Mouse (Mus musculus) limb, embryonic 14.5 days (tissue): Measurements from ENCODE around the gene Mcoln1. TPM values are rescaled to one million over a fixed set of nuclear protein-coding genes. Genes with fewer than 3 reads are reported as not detected.

Experiments used
- ATAC-seq: fragments of 200-750 bp; cut with Nextera tagmentation; 2 replicates; pipeline ENCODE4 v1.8.0; 2017; ENCODE audit warnings: low read depth, moderate number of reproducible peaks, moderate TSS enrichment; ENCODE audit not compliant: low FRiP score
- DNase-seq: peaks from one replicate; pipeline ENCODE4 v3.0.0-alpha.2; 2015; ENCODE audit warnings: low spot score
- H3K27ac ChIP-seq: fragments of 300-500 bp; sonication (generic); replicated peaks from 2 replicates; pipeline ENCODE4 v1.5.1; 2014; ENCODE audit warnings: low read depth, mild to moderate bottlenecking, low read length, moderate library complexity, mixed read lengths
- H3K27me3 ChIP-seq: fragments of 300-500 bp; sonication (generic); 2 replicates; pipeline ENCODE4 v1.6.1; 2014; ENCODE audit warnings: low read length, mixed read lengths; ENCODE audit not compliant: control insufficient read depth, insufficient read depth
- H3K36me3 ChIP-seq: fragments of 300-500 bp; sonication (generic); 2 replicates; pipeline ENCODE4 v1.6.1; 2014; ENCODE audit warnings: mild to moderate bottlenecking, low read length, moderate library complexity, mixed read lengths; ENCODE audit not compliant: control insufficient read depth, insufficient read depth
- H3K4me1 ChIP-seq: fragments of 300-500 bp; sonication (generic); 2 replicates; pipeline ENCODE4 v1.6.1; 2014; ENCODE audit warnings: antibody characterized with exemption, low read length, mixed read lengths; ENCODE audit not compliant: control insufficient read depth, insufficient read depth
- H3K4me2 ChIP-seq: fragments of 300-500 bp; sonication (generic); replicated peaks from 2 replicates; pipeline ENCODE4 v1.6.1; 2014; ENCODE audit warnings: low read depth, mild to moderate bottlenecking, low read length, moderate library complexity; ENCODE audit not compliant: severe bottlenecking
- H3K4me3 ChIP-seq: fragments of 300-500 bp; sonication (generic); replicated peaks from 2 replicates; pipeline ENCODE4 v1.5.1; 2014; ENCODE audit warnings: low read length
- H3K9ac ChIP-seq: fragments of 300-500 bp; sonication (generic); 2 replicates; pipeline ENCODE4 v1.6.1; 2014; ENCODE audit warnings: mild to moderate bottlenecking, low read depth, low read length, moderate library complexity; ENCODE audit not compliant: severe bottlenecking
- H3K9me3 ChIP-seq: fragments of 300-500 bp; sonication (generic); 2 replicates; pipeline ENCODE4 v1.6.1; 2016; ENCODE audit warnings: low read length; ENCODE audit not compliant: control insufficient read depth
- POLR2A ChIP-seq: fragments of 200-500 bp; IDR thresholded peaks from 2 replicates; pipeline ENCODE4 v1.8.0; 2012; ENCODE audit warnings: inconsistent platforms, mild to moderate bottlenecking, moderate library complexity, borderline replicate concordance; ENCODE audit not compliant: insufficient read depth, insufficient read length; ENCODE audit errors: extremely low read depth
- WGBS: fragments of 180-500 bp; shearing (Covaris S2); extraction: QIAGEN DNeasy Blood & Tissue Kit; methylation state at CpG from one replicate; pipeline ENCODE4 v1.1.7; 2014; 5-methylcytosine and 5-hydroxymethylcytosine counted together
- polyA plus RNA-seq, 2 experiments: library from polyadenylated mRNA; depleted of rRNA in 1 of 2; stranded (reverse) in 1 of 2; unstranded in 1 of 2; fragments of >200 nt; fragmentation: Nextera tagmentation in 1 of 2; extraction: Ambion mirVana in 1 of 2; gene quantifications; 2 replicates each; pipeline versions ENCODE4 v1.2.1 to v1.2.3; 2012 to 2014

Mcoln1 gene
- polyA plus RNA-seq, 2 experiments = 36.6 to 148 TPM

DNA sequence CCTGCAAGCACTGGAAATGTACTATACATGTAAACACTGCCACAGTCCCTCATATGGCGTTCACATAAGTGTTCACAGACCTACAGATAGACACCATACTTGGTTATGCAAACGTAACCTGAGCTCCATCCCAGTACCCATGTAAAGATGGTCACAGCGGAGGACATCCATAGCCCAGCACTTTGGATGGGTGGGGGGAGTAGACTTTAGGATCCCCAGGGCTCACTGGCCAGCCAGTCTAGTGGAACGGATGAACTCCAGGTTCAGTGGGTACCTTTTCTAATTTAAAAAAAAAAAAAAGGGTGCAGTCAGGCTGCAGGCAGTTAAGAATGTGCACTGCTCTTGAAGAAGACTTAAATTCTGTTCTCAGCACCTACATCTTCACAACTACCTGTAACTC is 39.8 kb downstream of the Mcoln1 start:
- 92% methylated on average over 4 of the region's 4 CpGs for WGBS
- ATAC-seq (no peak), DNase-seq (no peak)
- Histone ChIP-seq H3K4me1 (no peaks in the 10 kb centered on the region), H3K27me3 (no peaks in the 10 kb centered on the region), H3K9me3 (no peaks in the 10 kb centered on the region), H3K9ac (no peak overlapping the region), H3K4me3 (no peak overlapping the region), H3K36me3 (peaks cover 89% of the 10 kb centered on the region), H3K4me2 (no peak overlapping the region), H3K27ac (no peak overlapping the region)
- no peak for TF ChIP-seq POLR2A

DNA sequence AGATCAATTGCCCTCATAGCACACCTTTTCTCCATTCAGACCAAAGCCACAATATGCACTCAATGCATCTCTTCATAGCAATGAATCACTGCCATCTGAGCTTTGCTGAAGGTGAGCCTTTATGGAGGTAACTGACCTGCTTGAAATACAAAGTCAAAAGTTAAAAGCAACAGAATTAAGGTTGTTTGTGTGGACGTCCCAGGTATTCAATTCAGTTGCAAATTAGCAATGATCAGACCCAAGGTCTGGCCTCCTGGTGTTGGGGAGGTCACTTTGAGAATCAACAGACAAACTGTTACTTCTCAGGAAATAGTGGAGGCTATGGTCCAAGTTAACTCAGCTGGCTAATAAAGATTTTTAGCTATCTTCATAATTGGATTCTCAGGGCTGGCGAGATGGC is 46.3 kb downstream of the Mcoln1 start:
- no peak for TF ChIP-seq POLR2A
- no peak overlapping the region for H3K9ac ChIP-seq
- peaks cover 29% of the 10 kb centered on the region for H3K36me3 ChIP-seq
- H3K4me1 ChIP-seq = no peaks in the 10 kb centered on the region
- no peaks in the 10 kb centered on the region for H3K9me3 ChIP-seq
- no peak for ATAC-seq
- no peak overlapping the region for H3K4me3 ChIP-seq
- no peaks in the 10 kb centered on the region for H3K27me3 ChIP-seq
- WGBS = 81% methylated on average over 2 of the region's 2 CpGs
- no peak overlapping the region for H3K27ac ChIP-seq
- no peak overlapping the region for H3K4me2 ChIP-seq
- DNase-seq = no peak

DNA sequence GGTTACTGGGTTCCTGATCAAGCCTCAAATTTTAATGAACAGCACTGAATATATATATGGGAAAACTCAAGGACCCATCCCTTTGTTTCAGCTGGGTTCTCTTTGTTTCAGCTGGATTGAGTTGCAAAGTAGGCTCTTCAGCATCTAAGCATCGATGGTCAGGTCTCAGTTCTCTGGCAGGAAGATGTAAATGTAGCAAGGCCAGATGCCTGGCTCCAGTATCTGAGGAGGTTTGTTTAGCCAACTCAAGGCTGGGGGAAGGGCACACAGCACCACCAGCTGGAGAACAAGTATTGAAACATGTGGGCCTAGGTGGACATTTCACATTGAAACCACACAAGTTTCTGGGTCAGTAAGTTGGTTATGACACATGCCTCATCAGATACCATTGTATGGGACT is 52.0 kb downstream of the Mcoln1 start:
- no peaks in the 10 kb centered on the region for H3K36me3 ChIP-seq
- H3K27ac ChIP-seq = no peak overlapping the region
- DNase-seq (no peak), ATAC-seq (no peak)
- H3K27me3 ChIP-seq = no peaks in the 10 kb centered on the region
- no peaks in the 10 kb centered on the region for H3K9me3 ChIP-seq
- H3K4me2 ChIP-seq = no peak overlapping the region
- H3K9ac ChIP-seq = no peak overlapping the region
- 83% methylated on average over 1 of the region's 1 CpGs for WGBS
- H3K4me1 ChIP-seq = no peaks in the 10 kb centered on the region
- no peak overlapping the region for H3K4me3 ChIP-seq
- no peak for TF ChIP-seq POLR2A

DNA sequence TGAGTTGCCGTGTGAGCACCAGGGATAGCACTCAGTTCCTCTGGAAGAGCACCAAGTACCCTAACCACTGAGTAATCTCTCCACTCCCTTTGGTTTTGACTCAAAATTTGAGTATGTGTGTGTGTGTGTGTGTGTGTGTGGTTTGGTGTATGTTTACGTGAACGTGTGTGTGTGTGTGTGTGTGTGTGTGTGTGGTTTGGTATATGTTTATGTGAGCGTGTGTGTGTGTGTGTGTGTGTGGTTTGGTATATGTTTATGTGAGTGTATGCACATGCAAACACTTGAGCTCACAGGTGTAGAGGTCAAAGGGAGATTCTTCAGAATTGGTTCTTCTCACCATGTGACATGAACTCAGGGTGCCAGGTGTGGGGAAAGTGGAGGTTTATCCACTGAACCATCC is 55.9 kb downstream of the Mcoln1 start:
- no peak overlapping the region for H3K4me3 ChIP-seq
- H3K9me3 ChIP-seq = no peaks in the 10 kb centered on the region
- DNase-seq (no peak), ATAC-seq (peak; percentile 78)
- H3K27me3 ChIP-seq = no peaks in the 10 kb centered on the region
- no peak overlapping the region for H3K9ac ChIP-seq
- H3K4me1 ChIP-seq = no peaks in the 10 kb centered on the region
- H3K4me2 ChIP-seq = no peak overlapping the region
- no peak overlapping the region for H3K27ac ChIP-seq
- no peak for TF ChIP-seq POLR2A
- 70% methylated on average over 4 of the region's 4 CpGs for WGBS
- H3K36me3 ChIP-seq = no peaks in the 10 kb centered on the region

Other genes with a start within 250 kb of the Mcoln1 start
- 12.2 and 13.3 TPM in 2 replicates for gene Insr, start 220.8 kb upstream of the Mcoln1 start, polyA plus RNA-seq (2012; rRNA removed)
- 32.7 and 37.6 TPM in 2 replicates for gene Insr, start 220.8 kb upstream of the Mcoln1 start, polyA plus RNA-seq (2014; fragmentation: Nextera tagmentation; extraction: Ambion mirVana)
- gene A430078G23Rik, start 147.0 kb upstream of the Mcoln1 start, polyA plus RNA-seq (2012; rRNA removed) = 0.13 and 0.18 TPM in 2 replicates
- 0.22 TPM in 1 of 2 replicates, not detected in the other for gene A430078G23Rik, start 147.0 kb upstream of the Mcoln1 start, polyA plus RNA-seq (2014; fragmentation: Nextera tagmentation; extraction: Ambion mirVana)
- 23.1 and 26.3 TPM in 2 replicates for gene Arhgef18, start 107.5 kb upstream of the Mcoln1 start, polyA plus RNA-seq (2012; rRNA removed)
- 9.4 and 12.3 TPM in 2 replicates for gene Arhgef18, start 107.5 kb upstream of the Mcoln1 start, polyA plus RNA-seq (2014; fragmentation: Nextera tagmentation; extraction: Ambion mirVana)
- gene Pex11g, start 32.8 kb upstream of the Mcoln1 start, polyA plus RNA-seq (2012; rRNA removed) = 6.0 and 7.7 TPM in 2 replicates
- gene Pex11g, start 32.8 kb upstream of the Mcoln1 start, polyA plus RNA-seq (2014; fragmentation: Nextera tagmentation; extraction: Ambion mirVana) = 2.7 and 4.7 TPM in 2 replicates
- gene Tex45, start 29.6 kb upstream of the Mcoln1 start, polyA plus RNA-seq (2012; rRNA removed) = 0.11 and 0.17 TPM in 2 replicates
- gene Tex45, start 29.6 kb upstream of the Mcoln1 start, polyA plus RNA-seq (2014; fragmentation: Nextera tagmentation; extraction: Ambion mirVana) = not detected in 2 replicates
- 76.7 and 125 TPM in 2 replicates for gene Zfp358, start 7.3 kb upstream of the Mcoln1 start, polyA plus RNA-seq (2012; rRNA removed)
- 27.5 and 27.9 TPM in 2 replicates for gene Zfp358, start 7.3 kb upstream of the Mcoln1 start, polyA plus RNA-seq (2014; fragmentation: Nextera tagmentation; extraction: Ambion mirVana)
- gene Pnpla6, start 14.9 kb downstream of the Mcoln1 start, polyA plus RNA-seq (2012; rRNA removed) = 51.8 and 64.4 TPM in 2 replicates
- gene Pnpla6, start 14.9 kb downstream of the Mcoln1 start, polyA plus RNA-seq (2014; fragmentation: Nextera tagmentation; extraction: Ambion mirVana) = 18.8 and 20.7 TPM in 2 replicates
- 0.41 and 0.92 TPM in 2 replicates for gene C330021F23Rik, start 67.5 kb downstream of the Mcoln1 start, polyA plus RNA-seq (2012; rRNA removed)
- 0.36 and 0.73 TPM in 2 replicates for gene C330021F23Rik, start 67.5 kb downstream of the Mcoln1 start, polyA plus RNA-seq (2014; fragmentation: Nextera tagmentation; extraction: Ambion mirVana)
- 13.3 and 13.7 TPM in 2 replicates for gene Camsap3, start 86.8 kb downstream of the Mcoln1 start, polyA plus RNA-seq (2012; rRNA removed)
- gene Camsap3, start 86.8 kb downstream of the Mcoln1 start, polyA plus RNA-seq (2014; fragmentation: Nextera tagmentation; extraction: Ambion mirVana) = 6.6 and 7.3 TPM in 2 replicates
- 69.5 and 79.7 TPM in 2 replicates for gene Xab2, start 120.9 kb downstream of the Mcoln1 start, polyA plus RNA-seq (2012; rRNA removed)
- gene Xab2, start 120.9 kb downstream of the Mcoln1 start, polyA plus RNA-seq (2014; fragmentation: Nextera tagmentation; extraction: Ambion mirVana) = 46.7 and 51.1 TPM in 2 replicates
- 24.2 and 55.4 TPM in 2 replicates for gene Pet100, start 121.1 kb downstream of the Mcoln1 start, polyA plus RNA-seq (2012; rRNA removed)
- gene Pet100, start 121.1 kb downstream of the Mcoln1 start, polyA plus RNA-seq (2014; fragmentation: Nextera tagmentation; extraction: Ambion mirVana) = 94.5 and 98.3 TPM in 2 replicates
- gene Pcp2, start 125.1 kb downstream of the Mcoln1 start, polyA plus RNA-seq (2012; rRNA removed) = not detected in 2 replicates
- gene Pcp2, start 125.1 kb downstream of the Mcoln1 start, polyA plus RNA-seq (2014; fragmentation: Nextera tagmentation; extraction: Ambion mirVana) = 0.14 TPM in 1 of 2 replicates, not detected in the other
- 61.6 and 88.2 TPM in 2 replicates for gene Stxbp2, start 130.5 kb downstream of the Mcoln1 start, polyA plus RNA-seq (2012; rRNA removed)
- 29.1 and 31.7 TPM in 2 replicates for gene Stxbp2, start 130.5 kb downstream of the Mcoln1 start, polyA plus RNA-seq (2014; fragmentation: Nextera tagmentation; extraction: Ambion mirVana)
- 0.08 and 0.35 TPM in 2 replicates for gene Retn, start 155.3 kb downstream of the Mcoln1 start, polyA plus RNA-seq (2012; rRNA removed)
- gene Retn, start 155.3 kb downstream of the Mcoln1 start, polyA plus RNA-seq (2014; fragmentation: Nextera tagmentation; extraction: Ambion mirVana) = not detected in 2 replicates
- gene Mcemp1, start 165.3 kb downstream of the Mcoln1 start, polyA plus RNA-seq (2012; rRNA removed) = 0.14 and 0.34 TPM in 2 replicates
- 0.26 and 0.29 TPM in 2 replicates for gene Mcemp1, start 165.3 kb downstream of the Mcoln1 start, polyA plus RNA-seq (2014; fragmentation: Nextera tagmentation; extraction: Ambion mirVana)
- 7.3 and 7.9 TPM in 2 replicates for gene Fcor, start 171.9 kb downstream of the Mcoln1 start, polyA plus RNA-seq (2012; rRNA removed)
- 14.1 and 18.2 TPM in 2 replicates for gene Fcor, start 171.9 kb downstream of the Mcoln1 start, polyA plus RNA-seq (2014; fragmentation: Nextera tagmentation; extraction: Ambion mirVana)
- gene Trappc5, start 175.8 kb downstream of the Mcoln1 start, polyA plus RNA-seq (2012; rRNA removed) = 40.5 and 41.2 TPM in 2 replicates
- 28.8 and 31.7 TPM in 2 replicates for gene Trappc5, start 175.8 kb downstream of the Mcoln1 start, polyA plus RNA-seq (2014; fragmentation: Nextera tagmentation; extraction: Ambion mirVana)
- gene Fcer2a, start 193.7 kb downstream of the Mcoln1 start, polyA plus RNA-seq (2012; rRNA removed) = 0.19 and 0.23 TPM in 2 replicates
- gene Fcer2a, start 193.7 kb downstream of the Mcoln1 start, polyA plus RNA-seq (2014; fragmentation: Nextera tagmentation; extraction: Ambion mirVana) = 0.25 and 0.37 TPM in 2 replicates
- not detected in 2 replicates for gene Clec4g, start 220.2 kb downstream of the Mcoln1 start, polyA plus RNA-seq (2012; rRNA removed)
- 0.25 TPM in 1 of 2 replicates, not detected in the other for gene Clec4g, start 220.2 kb downstream of the Mcoln1 start, polyA plus RNA-seq (2014; fragmentation: Nextera tagmentation; extraction: Ambion mirVana)
- 0.17 and 0.19 TPM in 2 replicates for gene Cd209a, start 248.5 kb downstream of the Mcoln1 start, polyA plus RNA-seq (2012; rRNA removed)
- gene Cd209a, start 248.5 kb downstream of the Mcoln1 start, polyA plus RNA-seq (2014; fragmentation: Nextera tagmentation; extraction: Ambion mirVana) = 0.65 and 0.67 TPM in 2 replicates